Mouse (Mus musculus) forebrain, embryonic 11.5 days (tissue): ENCODE data around the gene Inpp5d. TPM values are rescaled to one million over a fixed set of nuclear protein-coding genes. Genes with fewer than 3 reads are reported as not detected.

Experiments
- ATAC-seq: fragments of 200-750 bp; cut with Nextera tagmentation; replicated peaks from 2 replicates; pipeline ENCODE4 v1.8.0; 2017; ENCODE audit warnings: moderate TSS enrichment; ENCODE audit not compliant: low FRiP score
- DNase-seq: peaks from one replicate; pipeline ENCODE4 v3.0.0-alpha.2; 2017; ENCODE audit warnings: low spot score
- H3K27ac ChIP-seq: fragments of 300-500 bp; sonication (generic); 2 replicates; pipeline ENCODE4 v1.5.1; 2014; ENCODE audit warnings: low read depth, low read length
- H3K27me3 ChIP-seq: fragments of 300-500 bp; sonication (generic); 2 replicates; pipeline ENCODE4 v1.6.1; 2014; ENCODE audit warnings: mild to moderate bottlenecking, low read length, mixed read lengths; ENCODE audit not compliant: control insufficient read depth, insufficient read depth
- H3K36me3 ChIP-seq: fragments of 300-500 bp; sonication (generic); 2 replicates; pipeline ENCODE4 v1.6.1; 2014; ENCODE audit warnings: mild to moderate bottlenecking, low read length, moderate library complexity, mixed read lengths; ENCODE audit not compliant: control insufficient read depth, insufficient read depth
- H3K4me1 ChIP-seq: fragments of 300-500 bp; sonication (generic); replicated peaks from 2 replicates; pipeline ENCODE4 v1.6.1; 2014; ENCODE audit warnings: low read length, mixed read lengths; ENCODE audit not compliant: control insufficient read depth, insufficient read depth
- H3K4me2 ChIP-seq: fragments of 300-500 bp; sonication (generic); 2 replicates; pipeline ENCODE4 v1.6.1; 2014; ENCODE audit warnings: low read depth, mild to moderate bottlenecking, low read length, moderate library complexity, mixed read lengths; ENCODE audit not compliant: severe bottlenecking
- H3K4me3 ChIP-seq: fragments of 300-500 bp; sonication (generic); 2 replicates; pipeline ENCODE4 v1.5.1; 2014; ENCODE audit warnings: low read depth, low read length
- H3K9ac ChIP-seq: fragments of 300-500 bp; sonication (generic); 2 replicates; pipeline ENCODE4 v1.6.1; 2014; ENCODE audit warnings: low read length
- H3K9me3 ChIP-seq: fragments of 300-500 bp; sonication (generic); 2 replicates; pipeline ENCODE4 v1.6.1; 2016; ENCODE audit warnings: low read length, mixed read lengths; ENCODE audit not compliant: control insufficient read depth
- WGBS: fragments of 180-500 bp; shearing (Covaris S2); extraction: QIAGEN DNeasy Blood & Tissue Kit; methylation state at CpG from one replicate; pipeline ENCODE4 v1.1.7; 2014; 5-methylcytosine and 5-hydroxymethylcytosine counted together
- polyA plus RNA-seq: library from polyadenylated mRNA; unstranded; fragments of >200 nt; fragmentation: Nextera tagmentation; extraction: Ambion mirVana; gene quantifications from 2 replicates; pipeline ENCODE4 v1.2.1, GENCODE M21; 2014

Inpp5d gene
- polyA plus RNA-seq, 1 experiment from 2014 or later, result 3.6 TPM

- no peak for ATAC-seq
- no peaks in the 10 kb centered on the region for H3K36me3 ChIP-seq
- H3K4me2 ChIP-seq, result no peak overlapping the region
- H3K4me3 ChIP-seq, result no peak overlapping the region
- no peak overlapping the region for H3K9ac ChIP-seq
- no peaks in the 10 kb centered on the region for H3K27me3 ChIP-seq
- H3K27ac ChIP-seq, result no peak overlapping the region
- H3K4me1 ChIP-seq, result no peaks in the 10 kb centered on the region
- H3K9me3 ChIP-seq, result no peaks in the 10 kb centered on the region
- no peak for DNase-seq
- WGBS, result 91% methylated on average over 7 of the region's 7 CpGs
These were observed 22.9 kb downstream of the Inpp5d start for GRCm38 (mm10) chr1:87643016-87643415.

GRCm38 (mm10) chr1:87645041-87645440 lies 24.9 kb downstream of the Inpp5d start:
- no peak overlapping the region for H3K9ac ChIP-seq
- no peak overlapping the region for H3K4me2 ChIP-seq
- no peaks in the 10 kb centered on the region for H3K9me3 ChIP-seq
- ATAC-seq, result no peak
- 79% methylated on average over 7 of the region's 7 CpGs for WGBS
- no peaks in the 10 kb centered on the region for H3K4me1 ChIP-seq
- H3K27me3 ChIP-seq, result no peaks in the 10 kb centered on the region
- no peak overlapping the region for H3K4me3 ChIP-seq
- H3K27ac ChIP-seq, result no peak overlapping the region
- DNase-seq, result no peak
- H3K36me3 ChIP-seq, result no peaks in the 10 kb centered on the region

GRCm38 (mm10) chr1:87645748-87646147 lies 25.6 kb downstream of the Inpp5d start:
- Histone ChIP-seq H3K27ac (no peak overlapping the region), H3K9me3 (no peaks in the 10 kb centered on the region), H3K9ac (no peak overlapping the region), H3K27me3 (no peaks in the 10 kb centered on the region), H3K36me3 (no peaks in the 10 kb centered on the region), H3K4me3 (no peak overlapping the region), H3K4me2 (no peak overlapping the region), H3K4me1 (no peaks in the 10 kb centered on the region)
- ATAC-seq (no peak), DNase-seq (no peak)
- 83% methylated on average over 6 of the region's 6 CpGs for WGBS

- H3K36me3 ChIP-seq, result no peaks in the 10 kb centered on the region
- no peaks in the 10 kb centered on the region for H3K27me3 ChIP-seq
- H3K9ac ChIP-seq, result no peak overlapping the region
- no peak overlapping the region for H3K27ac ChIP-seq
- no peaks in the 10 kb centered on the region for H3K9me3 ChIP-seq
- WGBS, result 67% methylated on average over 1 of the region's 1 CpGs
- DNase-seq (no peak), ATAC-seq (no peak)
- no peak overlapping the region for H3K4me2 ChIP-seq
- H3K4me1 ChIP-seq, result no peaks in the 10 kb centered on the region
- no peak overlapping the region for H3K4me3 ChIP-seq
These were observed 27.7 kb downstream of the Inpp5d start for GRCm38 (mm10) chr1:87647820-87648219.

- H3K27me3 ChIP-seq, result no peaks in the 10 kb centered on the region
- no peak overlapping the region for H3K27ac ChIP-seq
- H3K9ac ChIP-seq, result no peak overlapping the region
- no peaks in the 10 kb centered on the region for H3K9me3 ChIP-seq
- WGBS, result 75% methylated on average over 7 of the region's 7 CpGs
- H3K4me1 ChIP-seq, result no peaks in the 10 kb centered on the region
- H3K4me2 ChIP-seq, result no peak overlapping the region
- DNase-seq, result no peak
- ATAC-seq, result no peak
- no peaks in the 10 kb centered on the region for H3K36me3 ChIP-seq
- H3K4me3 ChIP-seq, result no peak overlapping the region
These were observed 28.5 kb downstream of the Inpp5d start for GRCm38 (mm10) chr1:87648657-87649056.

- no peaks in the 10 kb centered on the region for H3K4me1 ChIP-seq
- no peaks in the 10 kb centered on the region for H3K9me3 ChIP-seq
- no peak overlapping the region for H3K4me3 ChIP-seq
- WGBS, result 91% methylated on average over 4 of the region's 4 CpGs
- ATAC-seq, result no peak
- H3K27me3 ChIP-seq, result no peaks in the 10 kb centered on the region
- no peak overlapping the region for H3K9ac ChIP-seq
- no peak overlapping the region for H3K27ac ChIP-seq
- H3K36me3 ChIP-seq, result no peaks in the 10 kb centered on the region
- H3K4me2 ChIP-seq, result no peak overlapping the region
- no peak for DNase-seq
These were observed 29.2 kb downstream of the Inpp5d start for GRCm38 (mm10) chr1:87649219-87649805.

GRCm38 (mm10) chr1:87649958-87650474 lies 29.9 kb downstream of the Inpp5d start:
- H3K9me3 ChIP-seq, result no peaks in the 10 kb centered on the region
- no peak overlapping the region for H3K4me2 ChIP-seq
- ATAC-seq (no peak), DNase-seq (no peak)
- no peak overlapping the region for H3K27ac ChIP-seq
- no peaks in the 10 kb centered on the region for H3K36me3 ChIP-seq
- H3K9ac ChIP-seq, result no peak overlapping the region
- no peaks in the 10 kb centered on the region for H3K4me1 ChIP-seq
- no peaks in the 10 kb centered on the region for H3K27me3 ChIP-seq
- WGBS, result 91% methylated on average over 8 of the region's 8 CpGs
- H3K4me3 ChIP-seq, result no peak overlapping the region

- H3K27me3 ChIP-seq, result no peaks in the 10 kb centered on the region
- no peak overlapping the region for H3K27ac ChIP-seq
- H3K4me1 ChIP-seq, result no peaks in the 10 kb centered on the region
- no peak overlapping the region for H3K9ac ChIP-seq
- no peak for DNase-seq
- no peak for ATAC-seq
- 80% methylated on average over 8 of the region's 8 CpGs for WGBS
- H3K4me2 ChIP-seq, result no peak overlapping the region
- H3K4me3 ChIP-seq, result no peak overlapping the region
- no peaks in the 10 kb centered on the region for H3K36me3 ChIP-seq
- no peaks in the 10 kb centered on the region for H3K9me3 ChIP-seq
These were observed 30.5 kb downstream of the Inpp5d start for GRCm38 (mm10) chr1:87650611-87651079.

GRCm38 (mm10) chr1:87651436-87651835 lies 31.3 kb downstream of the Inpp5d start:
- no peaks in the 10 kb centered on the region for H3K4me1 ChIP-seq
- H3K36me3 ChIP-seq, result no peaks in the 10 kb centered on the region
- H3K27me3 ChIP-seq, result no peaks in the 10 kb centered on the region
- H3K9ac ChIP-seq, result no peak overlapping the region
- no peak overlapping the region for H3K4me3 ChIP-seq
- no peak for ATAC-seq
- no peaks in the 10 kb centered on the region for H3K9me3 ChIP-seq
- H3K4me2 ChIP-seq, result no peak overlapping the region
- no peak overlapping the region for H3K27ac ChIP-seq
- DNase-seq, result no peak
- 86% methylated on average over 1 of the region's 1 CpGs for WGBS
